Mouse (Mus musculus): ENCODE results near the gene Pid1.

The Pid1 gene

GRCm38 (mm10) chr1:84056884-84057630 lies 306.9 kb downstream of the Pid1 start:
- DNase-seq (ENCODE audit: low spot score in 2 of 2) = no peak

GRCm38 (mm10) chr1:84056306-84056705 lies 307.7 kb downstream of the Pid1 start:
- no peak for DNase-seq (ENCODE audit: low spot score in 2 of 2)

GRCm38 (mm10) chr1:84025746-84026145 lies 338.2 kb downstream of the Pid1 start:
- no peak for DNase-seq (ENCODE audit: low spot score in 2 of 2)

GRCm38 (mm10) chr1:84012871-84013375 lies 351.1 kb downstream of the Pid1 start:
- DNase-seq (ENCODE audit: low spot score in 2 of 2) = no peak

- no peak for DNase-seq (ENCODE audit: low spot score in 2 of 2)
These were observed 361.4 kb downstream of the Pid1 start for GRCm38 (mm10) chr1:84002630-84003029.
